Mouse (Mus musculus) embryonic facial prominence, embryonic 12.5 days (tissue): ENCODE measurements at regions not wholly inside any gene's neighbourhood (a gene's known extent, or its start where the extent isn't known, plus 50 kb on each side); places are given as distances from the start of the nearest gene placed in this dataset.

Source experiments
- ATAC-seq: fragments of 200-750 bp; cut with Nextera tagmentation; 2 replicates; pipeline ENCODE4 v1.8.0; 2017; ENCODE audit not compliant: insufficient number of reproducible peaks, insufficient read depth, low FRiP score, low TSS enrichment
- H3K27ac ChIP-seq: fragments of 300-500 bp; sonication (generic); 2 replicates; pipeline ENCODE4 v1.5.1; 2016; ENCODE audit warnings: mild to moderate bottlenecking
- H3K27me3 ChIP-seq: fragments of 300-500 bp; sonication (generic); 2 replicates; pipeline ENCODE4 v1.6.1; 2016; ENCODE audit warnings: mild to moderate bottlenecking, moderate library complexity
- H3K36me3 ChIP-seq: fragments of 300-500 bp; sonication (generic); 2 replicates; pipeline ENCODE4 v1.6.1; 2016; ENCODE audit warnings: mild to moderate bottlenecking
- H3K4me1 ChIP-seq: fragments of 300-500 bp; sonication (generic); 2 replicates; pipeline ENCODE4 v1.6.1; 2016
- H3K4me2 ChIP-seq: fragments of 300-500 bp; sonication (generic); replicated peaks from 2 replicates; pipeline ENCODE4 v1.6.1; 2016; ENCODE audit warnings: mild to moderate bottlenecking, moderate library complexity
- H3K4me3 ChIP-seq: fragments of 300-500 bp; sonication (generic); 2 replicates; pipeline ENCODE4 v1.5.1; 2016; ENCODE audit warnings: mild to moderate bottlenecking
- H3K9ac ChIP-seq: fragments of 300-500 bp; sonication (generic); 2 replicates; pipeline ENCODE4 v1.6.1; 2016; ENCODE audit warnings: mild to moderate bottlenecking, moderate library complexity
- H3K9me3 ChIP-seq: fragments of 300-500 bp; sonication (generic); 2 replicates; pipeline ENCODE4 v1.6.1; 2016; ENCODE audit warnings: mild to moderate bottlenecking, moderate library complexity
- WGBS: fragments of 180-500 bp; shearing (Covaris S2); methylation state at CpG from one replicate; pipeline ENCODE4 v1.1.7; 2016; 5-methylcytosine and 5-hydroxymethylcytosine counted together

DNA sequence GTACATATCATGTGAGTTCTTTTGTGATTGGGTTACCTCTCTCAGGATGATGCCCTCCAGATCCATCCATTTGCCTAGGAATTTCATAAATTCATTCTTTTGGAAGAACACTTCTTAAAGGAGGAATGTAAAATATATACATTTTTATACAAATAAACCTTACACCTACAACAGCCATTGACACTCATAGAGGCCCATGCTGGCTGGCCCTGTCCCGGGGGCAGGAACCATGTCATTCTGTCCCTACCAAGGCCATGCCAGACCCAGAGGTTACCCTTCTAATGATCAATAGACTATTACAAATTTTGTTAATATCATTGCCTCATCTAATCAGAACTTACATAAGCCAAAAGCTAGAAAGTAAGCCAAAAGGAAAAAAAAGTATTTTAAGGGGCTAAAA lies 49.9 kb upstream of the Boc start:
- Histone ChIP-seq H3K27ac (no peak overlapping the region), H3K9ac (no peak overlapping the region), H3K4me2 (no peak overlapping the region), H3K27me3 (no peaks in the 10 kb centered on the region), H3K36me3 (no peaks in the 10 kb centered on the region), H3K4me3 (no peak overlapping the region), H3K9me3 (no peaks in the 10 kb centered on the region), H3K4me1 (peaks cover 23% of the 10 kb centered on the region)
- no peak for ATAC-seq
- WGBS: 82% methylated on average over 1 of the region's 1 CpGs
